Mouse (Mus musculus) liver, embryonic 14.5 days (tissue): Measurements from ENCODE around the gene Themis3.

Experiments
- CTCF ChIP-seq: IDR thresholded peaks from 2 replicates; pipeline ENCODE4 v1.5.1; 2016; ENCODE audit warnings: antibody characterized with exemption, low read depth, control low read depth
- EP300 ChIP-seq: IDR thresholded peaks from 2 replicates; pipeline ENCODE4 v1.6.1; 2016; ENCODE audit warnings: antibody characterized with exemption, low read depth

GRCm38 (mm10) chr17:66516953-66517352 is 77.5 kb downstream of the Themis3 start:
- TF ChIP-seq CTCF (no peak), EP300 (no peak)
